Comparison of ENCODE assay signal across 9 mouse cellular contexts in the genomic region with DNA sequence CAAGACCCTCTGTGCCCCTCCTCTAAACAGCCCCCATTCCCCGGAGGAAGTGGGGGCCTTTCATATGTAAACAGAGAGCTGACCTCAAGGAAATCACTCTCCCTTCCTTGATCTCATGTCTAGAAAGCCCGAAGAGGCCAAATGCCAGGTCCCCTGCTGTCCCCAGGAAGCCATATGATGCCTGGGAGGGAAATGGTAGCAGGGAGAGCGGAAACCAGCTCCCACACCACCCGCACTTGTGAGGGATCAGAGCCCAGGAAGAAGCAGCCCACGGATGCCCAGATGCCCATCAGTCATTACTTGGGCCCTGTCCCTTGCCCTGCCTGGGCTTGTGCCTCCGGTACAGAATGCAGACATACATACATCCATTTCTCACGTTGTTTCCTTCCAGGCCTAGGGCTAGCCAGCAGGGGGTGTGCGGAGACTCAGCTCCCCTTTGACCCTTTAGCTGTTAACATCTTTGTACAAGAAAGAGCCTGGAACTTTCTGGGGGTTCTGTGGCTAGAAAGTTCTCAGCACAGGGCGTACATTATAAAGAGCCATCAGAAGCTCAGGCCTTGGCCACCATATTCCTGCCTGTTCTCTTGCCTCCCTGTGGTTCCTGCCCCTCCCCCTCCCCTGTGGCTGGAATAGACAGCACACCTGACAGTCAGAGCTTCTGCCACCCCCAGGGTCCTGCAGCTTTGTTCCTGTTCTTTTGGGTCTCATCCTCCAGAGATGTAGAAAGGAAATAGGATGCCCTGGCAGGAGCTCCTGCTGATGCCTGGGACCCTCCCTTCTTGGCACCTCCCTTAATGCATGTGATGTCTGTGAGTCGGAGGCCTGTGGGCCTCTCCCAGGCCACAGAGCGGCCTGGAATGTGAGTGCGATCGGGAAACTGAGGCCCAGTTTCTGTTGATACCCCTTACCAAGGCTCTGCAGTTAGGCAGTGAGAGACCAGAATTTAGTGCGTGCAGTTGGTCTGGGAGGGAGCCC.
DNase-seq lines count a peak whose midpoint lies in the region; ATAC-seq and TF ChIP-seq lines count a peak whose summit lies in the region.
"Had no signal": no experiment of that assay in that cellular context is flagged by ENCODE, and none has a peak within 500 bp of the region (broad histone marks: within the 10 kb centered on the region; RNA-seq: fewer than 3 reads in every experiment).

No protein-coding gene starts in this region.

- H3K4me2 ChIP-seq in embryonic facial prominence, embryonic 15.5 days (replicated peaks): no peak overlapping the region
- no peak overlapping the region for H3K4me2 ChIP-seq in liver, postnatal 0 days (ENCODE audit: low read depth, low read length)
- H3K4me2 ChIP-seq: limb, embryonic 15.5 days had no signal

- peaks cover 57% of the 10 kb centered on the region for H3K4me1 ChIP-seq in embryonic facial prominence, embryonic 15.5 days
- H3K4me1 ChIP-seq in liver, postnatal 0 days (ENCODE audit: insufficient read depth): peaks cover 31% of the 10 kb centered on the region

- 41% methylated on average over 14 of the region's 14 CpGs for WGBS in embryonic facial prominence, embryonic 15.5 days
- WGBS in liver, postnatal 0 days (ENCODE audit: insufficient replicate concordance): 54% methylated on average over 14 of the region's 14 CpGs

- H3K4me3 ChIP-seq in embryonic facial prominence, embryonic 15.5 days (replicated peaks): no peak overlapping the region
- no peak overlapping the region for H3K4me3 ChIP-seq in liver, postnatal 0 days (ENCODE audit: low read depth, low read length)
- H3K4me3 ChIP-seq: limb, embryonic 15.5 days had no signal

- TF ChIP-seq CTCF in liver, postnatal 0 days (IDR thresholded peaks at IDR 0.05; ENCODE audit: low read depth): peak; percentile 43

- TF ChIP-seq EP300 in liver, postnatal 0 days (IDR thresholded peaks at IDR 0.05; ENCODE audit: low read depth): no peak

- no peaks in the 10 kb centered on the region for H3K36me3 ChIP-seq in embryonic facial prominence, embryonic 15.5 days
- no peaks in the 10 kb centered on the region for H3K36me3 ChIP-seq in liver, postnatal 0 days (replicated peaks; ENCODE audit: insufficient read depth, low read length)
- H3K36me3 ChIP-seq: limb, embryonic 15.5 days had no signal

- no peaks in the 10 kb centered on the region for H3K27me3 ChIP-seq in embryonic facial prominence, embryonic 15.5 days
- no peaks in the 10 kb centered on the region for H3K27me3 ChIP-seq in liver, postnatal 0 days (ENCODE audit: insufficient read depth, low read length)
- H3K27me3 ChIP-seq: limb, embryonic 15.5 days had no signal

- intact Hi-C loops in left cerebral cortex, postnatal 14 days (cut with DNase I): loop anchor here (5.0 kb wide), 1 partner anchor 124 kb away; no protein-coding TSS in a partner anchor
- intact Hi-C loops in heart, postnatal 10 days (cut with DNase I): loop anchor here (2.0 to 5.0 kb wide), 2 partner anchors 99 to 126 kb away; no protein-coding TSS in a partner anchor

- H3K27ac ChIP-seq in embryonic facial prominence, embryonic 15.5 days (replicated peaks): 0 out of 2 replicates have a peak overlapping the region, but pooled peaks have one; percentile 17
- no peak overlapping the region for H3K27ac ChIP-seq in liver, postnatal 0 days (ENCODE audit: low read depth)
- H3K27ac ChIP-seq: limb, embryonic 15.5 days had no signal

- H3K9me3 ChIP-seq in embryonic facial prominence, embryonic 15.5 days (replicated peaks): no peaks in the 10 kb centered on the region
- no peaks in the 10 kb centered on the region for H3K9me3 ChIP-seq in liver, postnatal 0 days (ENCODE audit: low read length)
- H3K9me3 ChIP-seq: limb, embryonic 15.5 days had no signal

- no peak overlapping the region for H3K9ac ChIP-seq in embryonic facial prominence, embryonic 15.5 days
- no peak overlapping the region for H3K9ac ChIP-seq in liver, postnatal 0 days (replicated peaks)
- H3K9ac ChIP-seq: limb, embryonic 15.5 days had no signal

- peak; percentile 69 for DNase-seq in thymus, postnatal 4 days
- no peak for DNase-seq in thymus, postnatal 10 days (ENCODE audit: low spot score in 2 of 2)
- no peak for DNase-seq in liver, postnatal 0 days
- peak; percentile 43 for DNase-seq in yolk sac, embryonic 10.5 days (ENCODE audit: low spot score)
- DNase-seq in kidney, postnatal 25 days: no peak
- DNase-seq in left cerebral cortex, postnatal 14 days (ENCODE audit: low spot score in 2 of 2): no peak
- DNase-seq in heart, postnatal 10 days: no peak

- ATAC-seq in embryonic facial prominence, embryonic 15.5 days (ENCODE audit: insufficient number of reproducible peaks, low FRiP score, low TSS enrichment, low read depth): no peak
- no peak for ATAC-seq in liver, postnatal 0 days

Comparison
In these comparisons a context has a peak if more than half of its experiments do, and no peak if none do; other contexts are left out.
1. DNase-seq: peak in thymus, postnatal 4 days (single experiment) and yolk sac, embryonic 10.5 days (single experiment); none in thymus, postnatal 10 days (0 of 2), liver, postnatal 0 days (single experiment), kidney, postnatal 25 days (0 of 2), left cerebral cortex, postnatal 14 days (0 of 2) and heart, postnatal 10 days (0 of 2).